Mouse (Mus musculus) neural tube, embryonic 11.5 days (tissue): Measurements from ENCODE around the gene Zfp423. TPM values are rescaled to one million over a fixed set of nuclear protein-coding genes. Genes with fewer than 3 reads are reported as not detected.

Experiments used
- ATAC-seq: fragments of 200-750 bp; cut with Nextera tagmentation; 2 replicates; pipeline ENCODE4 v1.8.0; 2017; ENCODE audit warnings: moderate number of reproducible peaks, mild to moderate bottlenecking, moderate TSS enrichment, moderate library complexity; ENCODE audit not compliant: insufficient read depth, low FRiP score, low TSS enrichment
- DNase-seq: peaks from one replicate; pipeline ENCODE4 v3.0.0-alpha.2; 2015; ENCODE audit warnings: low spot score
- H3K27ac ChIP-seq: fragments of 300-500 bp; sonication (generic); 2 replicates; pipeline ENCODE4 v1.5.1; 2014; ENCODE audit warnings: low read depth, mild to moderate bottlenecking, low read length
- H3K27me3 ChIP-seq: fragments of 300-500 bp; sonication (generic); 2 replicates; pipeline ENCODE4 v1.6.1; 2014; ENCODE audit warnings: mild to moderate bottlenecking, low read length, mixed read lengths; ENCODE audit not compliant: control insufficient read depth, insufficient read depth
- H3K36me3 ChIP-seq: fragments of 300-500 bp; sonication (generic); 2 replicates; pipeline ENCODE4 v1.6.1; 2014; ENCODE audit warnings: mild to moderate bottlenecking, low read length, moderate library complexity, mixed read lengths; ENCODE audit not compliant: control insufficient read depth, insufficient read depth
- H3K4me1 ChIP-seq: fragments of 300-500 bp; sonication (generic); 2 replicates; pipeline ENCODE4 v1.6.1; 2014; ENCODE audit warnings: low read length, mixed read lengths; ENCODE audit not compliant: control insufficient read depth, insufficient read depth
- H3K4me2 ChIP-seq: fragments of 300-500 bp; sonication (generic); 2 replicates; pipeline ENCODE4 v1.6.1; 2014; ENCODE audit warnings: low read depth, mild to moderate bottlenecking, moderate library complexity
- H3K4me3 ChIP-seq: fragments of 300-500 bp; sonication (generic); 2 replicates; pipeline ENCODE4 v1.5.1; 2014; ENCODE audit warnings: low read depth, low read length
- H3K9ac ChIP-seq: fragments of 300-500 bp; sonication (generic); 2 replicates; pipeline ENCODE4 v1.6.1; 2014; ENCODE audit warnings: mild to moderate bottlenecking, low read length
- H3K9me3 ChIP-seq: fragments of 300-500 bp; sonication (generic); 2 replicates; pipeline ENCODE4 v1.6.1; 2016; ENCODE audit warnings: low read length; ENCODE audit not compliant: control insufficient read depth
- WGBS: fragments of 180-500 bp; shearing (Covaris S2); extraction: QIAGEN DNeasy Blood & Tissue Kit; methylation state at CpG from one replicate; pipeline ENCODE4 v1.1.7; 2014; 5-methylcytosine and 5-hydroxymethylcytosine counted together
- polyA plus RNA-seq: library from polyadenylated mRNA; unstranded; fragments of >200 nt; fragmentation: Nextera tagmentation; extraction: Ambion mirVana; gene quantifications from 2 replicates; pipeline ENCODE4 v1.2.1, GENCODE M21; 2014

The Zfp423 gene
- polyA plus RNA-seq, 1 experiment from 2014 or later = 40.7 TPM

GRCm38 (mm10) chr8:87671209-87671970, 288.0 kb downstream of the Zfp423 start:
- H3K4me3 ChIP-seq = no peak overlapping the region
- ATAC-seq (no peak), DNase-seq (no peak)
- H3K27ac ChIP-seq = 0 out of 2 replicates have a peak overlapping the region, but pooled peaks have one; percentile 34
- H3K9ac ChIP-seq = no peak overlapping the region
- H3K9me3 ChIP-seq = no peaks in the 10 kb centered on the region
- no peak overlapping the region for H3K4me2 ChIP-seq
- H3K36me3 ChIP-seq = no peaks in the 10 kb centered on the region
- H3K27me3 ChIP-seq = no peaks in the 10 kb centered on the region
- 87% methylated on average over 13 of the region's 13 CpGs for WGBS
- no peaks in the 10 kb centered on the region; the same call in 1 of the 2 replicates for H3K4me1 ChIP-seq

GRCm38 (mm10) chr8:87670232-87670631, 289.2 kb downstream of the Zfp423 start:
- DNase-seq (no peak), ATAC-seq (no peak)
- H3K4me3 ChIP-seq = no peak overlapping the region
- no peak overlapping the region for H3K4me2 ChIP-seq
- no peak overlapping the region for H3K9ac ChIP-seq
- H3K9me3 ChIP-seq = no peaks in the 10 kb centered on the region
- no peak overlapping the region for H3K27ac ChIP-seq
- WGBS = 91% methylated on average over 3 of the region's 3 CpGs
- H3K4me1 ChIP-seq = no peaks in the 10 kb centered on the region; the same call in 1 of the 2 replicates
- no peaks in the 10 kb centered on the region for H3K36me3 ChIP-seq
- H3K27me3 ChIP-seq = no peaks in the 10 kb centered on the region

- Histone ChIP-seq H3K27ac (no peak overlapping the region), H3K4me1 (peaks cover 1% of the 10 kb centered on the region), H3K4me2 (no peak overlapping the region), H3K27me3 (no peaks in the 10 kb centered on the region), H3K4me3 (no peak overlapping the region), H3K36me3 (no peaks in the 10 kb centered on the region), H3K9me3 (no peaks in the 10 kb centered on the region), H3K9ac (no peak overlapping the region)
- 86% methylated on average over 2 of the region's 2 CpGs for WGBS
- ATAC-seq (no peak), DNase-seq (no peak)
These were observed 290.7 kb downstream of the Zfp423 start for GRCm38 (mm10) chr8:87668736-87669135.

GRCm38 (mm10) chr8:87667914-87668643, 291.3 kb downstream of the Zfp423 start:
- Histone ChIP-seq H3K36me3 (no peaks in the 10 kb centered on the region), H3K27ac (0 out of 2 replicates have a peak overlapping the region, but pooled peaks have one; percentile 14), H3K4me1 (peaks cover 6% of the 10 kb centered on the region), H3K4me2 (no peak overlapping the region), H3K4me3 (no peak overlapping the region), H3K9me3 (no peaks in the 10 kb centered on the region), H3K27me3 (no peaks in the 10 kb centered on the region), H3K9ac (no peak overlapping the region)
- WGBS = 73% methylated on average over 26 of the region's 26 CpGs
- ATAC-seq (no peak), DNase-seq (no peak)

GRCm38 (mm10) chr8:87667297-87667696, 292.1 kb downstream of the Zfp423 start:
- Histone ChIP-seq H3K27me3 (no peaks in the 10 kb centered on the region), H3K9me3 (no peaks in the 10 kb centered on the region), H3K4me2 (no peak overlapping the region), H3K27ac (no peak overlapping the region), H3K4me3 (no peak overlapping the region), H3K4me1 (peaks cover 13% of the 10 kb centered on the region), H3K9ac (no peak overlapping the region), H3K36me3 (no peaks in the 10 kb centered on the region)
- WGBS = 91% methylated on average over 6 of the region's 6 CpGs
- DNase-seq = no peak
- no peak for ATAC-seq

GRCm38 (mm10) chr8:87665337-87665736, 294.1 kb downstream of the Zfp423 start:
- Histone ChIP-seq H3K4me2 (no peak overlapping the region), H3K27me3 (peaks cover 6% of the 10 kb centered on the region; the same call in 1 of the 2 replicates), H3K36me3 (no peaks in the 10 kb centered on the region), H3K4me3 (no peak overlapping the region), H3K9me3 (no peaks in the 10 kb centered on the region), H3K27ac (no peak overlapping the region), H3K4me1 (peaks cover 28% of the 10 kb centered on the region), H3K9ac (no peak overlapping the region)
- no peak for DNase-seq
- no peak for ATAC-seq
- 91% methylated on average over 8 of the region's 8 CpGs for WGBS

- Histone ChIP-seq H3K9ac (no peak overlapping the region), H3K27me3 (peaks cover 6% of the 10 kb centered on the region; the same call in 1 of the 2 replicates), H3K36me3 (no peaks in the 10 kb centered on the region), H3K9me3 (no peaks in the 10 kb centered on the region), H3K4me1 (peaks cover 38% of the 10 kb centered on the region), H3K4me2 (no peak overlapping the region), H3K27ac (no peak overlapping the region), H3K4me3 (no peak overlapping the region)
- no peak for DNase-seq
- WGBS = 96% methylated on average over 2 of the region's 2 CpGs
- ATAC-seq = no peak
These were observed 295.2 kb downstream of the Zfp423 start for GRCm38 (mm10) chr8:87664217-87664509.

GRCm38 (mm10) chr8:87663349-87664216, 295.8 kb downstream of the Zfp423 start:
- H3K27ac ChIP-seq = peak overlapping the region; percentile 24
- no peak overlapping the region for H3K4me3 ChIP-seq
- peaks cover 39% of the 10 kb centered on the region for H3K4me1 ChIP-seq
- no peaks in the 10 kb centered on the region for H3K9me3 ChIP-seq
- ATAC-seq (peak; percentile 45), DNase-seq (peak; percentile 85)
- peak overlapping the region; percentile 30 for H3K4me2 ChIP-seq
- no peaks in the 10 kb centered on the region for H3K36me3 ChIP-seq
- H3K9ac ChIP-seq = peak overlapping the region; percentile 35
- WGBS = 13% methylated on average over 18 of the region's 18 CpGs
- peaks cover 6% of the 10 kb centered on the region; the same call in 1 of the 2 replicates for H3K27me3 ChIP-seq
